Mouse (Mus musculus): ENCODE data around the gene Blm. TPM values are rescaled to one million over a fixed set of nuclear protein-coding genes. Genes with fewer than 3 reads are reported as not detected.
"Not testable (repeated sequence)": the region's sequence is repeated elsewhere in the genome, so short reads cannot be mapped to it uniquely, and the experiment has no call there.

The Blm gene
- polyA plus RNA-seq, 1 experiment: 0.75 TPM

DNA sequence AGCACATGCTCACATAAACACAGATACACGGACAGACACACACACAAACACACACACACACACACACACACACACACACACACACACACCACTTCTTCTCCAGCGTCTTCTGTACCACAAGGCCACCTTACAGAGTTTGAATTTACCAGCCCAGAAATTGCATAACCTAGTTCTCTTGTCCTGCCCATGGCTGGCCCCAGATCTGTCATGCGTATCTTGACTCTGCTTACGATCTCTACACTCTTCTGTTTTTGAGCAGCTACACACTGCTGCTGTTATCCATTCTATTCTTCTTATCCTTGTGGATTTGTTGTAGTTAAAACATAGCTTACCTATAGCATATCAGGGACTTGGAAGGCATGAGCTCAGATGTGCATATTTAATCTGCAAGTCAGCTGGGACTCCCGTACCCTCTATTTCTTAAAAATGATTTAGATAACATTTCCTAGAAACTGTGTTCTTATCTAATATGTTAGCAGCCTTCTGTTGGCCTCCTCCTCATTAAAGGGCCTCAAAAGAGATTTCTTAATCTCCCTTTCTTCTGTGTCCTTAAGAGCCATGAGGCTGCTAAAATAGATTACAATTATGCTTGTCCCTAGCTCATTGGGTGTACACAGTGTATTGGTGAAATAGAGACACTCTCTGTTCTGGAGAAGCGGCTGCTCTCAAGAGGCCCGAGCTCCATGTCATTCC, 7.4 kb upstream of the Blm start:
- Histone ChIP-seq H3K4me1 (ENCODE audit: control insufficient read depth, insufficient read depth, low read length) (no peaks in the 10 kb centered on the region), H3K4me3 (replicated peaks; ENCODE audit: extremely low read depth, low read depth, low read length) (no peak overlapping the region)
- TF ChIP-seq POLR2A (IDR thresholded peaks at IDR 0.05; ENCODE audit: borderline replicate concordance, extremely low read depth, low read depth, low read length): no peak
- TF ChIP-seq CTCF (IDR thresholded peaks at IDR 0.05; ENCODE audit: insufficient read depth, low read length): no peak
- no peak for DNase-seq
- WGBS: 70% methylated on average over 7 of the region's 7 CpGs

DNA sequence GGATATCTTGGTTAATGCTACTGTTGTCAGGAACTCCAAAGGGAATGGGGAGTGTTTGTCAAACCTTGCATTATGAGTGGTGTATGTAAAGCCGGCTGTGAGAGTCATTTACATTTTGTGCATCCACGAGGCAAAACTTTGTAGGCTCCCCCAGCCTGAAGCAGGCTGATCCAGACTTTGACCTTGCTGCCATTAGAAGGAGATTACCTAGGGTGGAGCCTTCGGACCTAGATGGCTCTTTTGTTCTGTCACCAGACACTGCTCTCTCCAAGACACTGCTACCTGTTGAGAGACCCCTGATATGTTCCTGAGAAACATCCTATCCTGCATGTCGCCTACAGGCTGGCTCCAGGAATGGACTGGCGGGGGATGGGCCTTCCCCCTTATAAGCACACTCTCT, 4.7 kb upstream of the Blm start:
- no peak overlapping the region for H3K4me3 ChIP-seq (replicated peaks; ENCODE audit: extremely low read depth, low read depth, low read length)
- TF ChIP-seq CTCF (IDR thresholded peaks at IDR 0.05; ENCODE audit: insufficient read depth, low read length) (no peak), POLR2A (IDR thresholded peaks at IDR 0.05; ENCODE audit: borderline replicate concordance, extremely low read depth, low read depth, low read length) (no peak)
- WGBS: 63% methylated on average over 5 of the region's 5 CpGs

GRCm38 (mm10) chr7:80534291-80535008, 469 bp downstream of the Blm start:
- DNase-seq: no peak
- 1% methylated on average over 32 of the region's 32 CpGs for WGBS
- peaks cover 2% of the 10 kb centered on the region for H3K4me1 ChIP-seq (ENCODE audit: control insufficient read depth, insufficient read depth, low read length)
- H3K4me3 ChIP-seq (replicated peaks; ENCODE audit: extremely low read depth, low read depth, low read length): peak overlapping the region; percentile 54
- TF ChIP-seq CTCF (IDR thresholded peaks at IDR 0.05; ENCODE audit: insufficient read depth, low read length) (no peak), POLR2A (IDR thresholded peaks at IDR 0.05; ENCODE audit: borderline replicate concordance, extremely low read depth, low read depth, low read length) (no peak)

More for the DNA sequence above, 4.7 kb upstream of the Blm start:
- DNase-seq: no peak
- no peaks in the 10 kb centered on the region; the same call in none of the 2 replicates for H3K4me1 ChIP-seq (ENCODE audit: control insufficient read depth, insufficient read depth, low read length)

GRCm38 (mm10) chr7:80531087-80531486, 3.8 kb downstream of the Blm start:
- DNase-seq: no peak
- H3K4me1 ChIP-seq (ENCODE audit: control insufficient read depth, insufficient read depth, low read length): peaks cover 2% of the 10 kb centered on the region
- TF ChIP-seq CTCF (IDR thresholded peaks at IDR 0.05; ENCODE audit: insufficient read depth, low read length) (no peak), POLR2A (IDR thresholded peaks at IDR 0.05; ENCODE audit: borderline replicate concordance, extremely low read depth, low read depth, low read length) (no peak)
- 78% methylated on average over 6 of the region's 6 CpGs for WGBS
- H3K4me3 ChIP-seq (replicated peaks; ENCODE audit: extremely low read depth, low read depth, low read length): no peak overlapping the region

DNA sequence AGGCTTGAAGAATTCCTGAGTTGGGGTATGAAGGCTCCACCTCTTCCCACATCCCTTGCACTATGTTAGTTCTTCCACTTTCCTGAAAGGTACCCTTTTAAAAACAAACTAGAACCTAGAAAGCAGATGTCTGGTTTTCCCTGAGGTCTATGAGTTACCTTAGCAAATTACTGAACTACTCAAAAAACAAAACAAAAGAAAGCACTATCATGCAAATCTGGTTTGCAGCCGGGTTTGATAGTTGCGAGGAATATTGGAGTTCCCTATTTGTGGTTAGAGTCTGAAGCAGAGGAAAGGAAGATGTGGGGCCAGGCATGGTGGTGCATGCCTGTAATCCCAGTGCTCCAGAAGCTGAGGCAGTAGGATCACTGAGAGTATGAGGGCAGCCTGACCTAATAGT, 4.3 kb downstream of the Blm start:
- WGBS: 77% methylated on average over 2 of the region's 2 CpGs

GRCm38 (mm10) chr7:80526698-80527097, 8.2 kb downstream of the Blm start:
- TF ChIP-seq CTCF (IDR thresholded peaks at IDR 0.05; ENCODE audit: insufficient read depth, low read length) (no peak), POLR2A (IDR thresholded peaks at IDR 0.05; ENCODE audit: borderline replicate concordance, extremely low read depth, low read depth, low read length) (no peak)

More for the DNA sequence above, 4.3 kb downstream of the Blm start:
- DNase-seq: no peak
- TF ChIP-seq CTCF (IDR thresholded peaks at IDR 0.05; ENCODE audit: insufficient read depth, low read length) (no peak), POLR2A (IDR thresholded peaks at IDR 0.05; ENCODE audit: borderline replicate concordance, extremely low read depth, low read depth, low read length) (no peak)
- Histone ChIP-seq H3K4me1 (ENCODE audit: control insufficient read depth, insufficient read depth, low read length) (peaks cover 2% of the 10 kb centered on the region), H3K4me3 (replicated peaks; ENCODE audit: extremely low read depth, low read depth, low read length) (no peak overlapping the region)

DNA sequence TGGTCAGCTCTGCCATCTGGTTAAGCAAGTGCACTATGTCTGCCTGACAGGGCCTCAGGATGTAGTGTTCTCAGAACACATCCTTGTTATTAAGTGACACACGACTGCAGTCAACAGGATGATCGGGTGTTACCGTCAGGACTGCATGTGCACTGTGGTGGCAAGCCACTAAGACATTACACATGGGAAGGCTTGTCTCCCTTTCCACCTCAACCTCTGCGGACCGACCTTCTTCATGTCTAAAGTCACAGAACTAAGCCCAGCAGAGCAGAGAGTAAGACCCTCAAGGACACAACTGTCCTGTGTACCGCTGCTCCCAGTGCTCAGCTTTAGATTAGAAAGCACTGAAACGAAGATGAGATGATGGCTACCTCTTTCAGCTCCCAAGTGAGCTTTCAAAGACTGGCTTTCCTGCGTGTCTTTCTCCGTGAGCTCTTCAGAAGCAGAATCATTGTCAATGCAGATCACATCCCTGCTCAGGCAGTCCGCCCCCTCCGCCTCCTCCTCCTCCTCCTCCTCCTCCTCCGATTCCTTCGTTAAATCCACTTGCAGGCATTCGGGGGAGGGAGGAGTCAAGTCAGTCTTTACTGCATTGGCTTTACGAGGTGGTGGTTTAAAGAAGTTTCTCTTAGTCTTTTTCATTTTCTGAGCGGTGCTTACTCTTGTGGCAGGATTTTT, 22.4 kb downstream of the Blm start:
- TF ChIP-seq CTCF (IDR thresholded peaks at IDR 0.05; ENCODE audit: insufficient read depth, low read length) (no peak), POLR2A (IDR thresholded peaks at IDR 0.05; ENCODE audit: borderline replicate concordance, extremely low read depth, low read depth, low read length) (no peak)
- WGBS: 89% methylated on average over 16 of the region's 16 CpGs
- no peaks in the 10 kb centered on the region for H3K4me1 ChIP-seq (ENCODE audit: control insufficient read depth, insufficient read depth, low read length)

More at GRCm38 (mm10) chr7:80526698-80527097, 8.2 kb downstream of the Blm start:
- DNase-seq: no peak
- 70% methylated on average over 6 of the region's 6 CpGs for WGBS
- Histone ChIP-seq H3K4me1 (ENCODE audit: control insufficient read depth, insufficient read depth, low read length) (no peaks in the 10 kb centered on the region), H3K4me3 (replicated peaks; ENCODE audit: extremely low read depth, low read depth, low read length) (no peak overlapping the region)

DNA sequence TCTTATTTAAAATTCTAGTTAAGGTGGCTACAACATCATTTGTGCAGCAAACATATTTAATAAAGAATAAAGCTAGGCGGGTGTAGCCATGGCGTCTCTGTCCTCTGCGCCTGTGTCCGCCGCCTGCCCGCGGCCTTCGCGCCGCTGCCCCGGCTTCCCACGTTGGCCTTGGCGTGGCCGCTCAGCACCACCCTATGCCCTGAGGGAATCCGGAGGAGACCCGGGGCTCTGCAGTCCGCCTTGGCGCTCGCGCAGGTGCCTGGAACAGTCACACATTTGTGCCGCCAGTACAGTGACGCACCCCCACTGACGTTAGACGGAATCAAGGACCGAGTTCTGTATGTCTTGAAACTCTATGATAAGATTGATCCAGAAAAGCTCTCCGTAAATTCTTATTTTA, 27.2 kb downstream of the Blm start:
- H3K4me1 ChIP-seq (ENCODE audit: control insufficient read depth, insufficient read depth, low read length); H3K4me3 ChIP-seq (replicated peaks; ENCODE audit: extremely low read depth, low read depth, low read length); DNase-seq: not testable (repeated sequence)
- WGBS: 97% methylated on average over 25 of the region's 26 CpGs

More for the DNA sequence above, 22.4 kb downstream of the Blm start:
- no peak for DNase-seq
- no peak overlapping the region for H3K4me3 ChIP-seq (replicated peaks; ENCODE audit: extremely low read depth, low read depth, low read length)

- DNase-seq: no peak
- TF ChIP-seq POLR2A (IDR thresholded peaks at IDR 0.05; ENCODE audit: borderline replicate concordance, extremely low read depth, low read depth, low read length) (no peak), CTCF (IDR thresholded peaks at IDR 0.05; ENCODE audit: insufficient read depth, low read length) (no peak)
- Histone ChIP-seq H3K4me1 (ENCODE audit: control insufficient read depth, insufficient read depth, low read length) (no peaks in the 10 kb centered on the region; the same call in 1 of the 2 replicates), H3K4me3 (replicated peaks; ENCODE audit: extremely low read depth, low read depth, low read length) (no peak overlapping the region)
- WGBS: 69% methylated on average over 3 of the region's 3 CpGs
Observed at GRCm38 (mm10) chr7:80506007-80506406, 28.9 kb downstream of the Blm start.

All from lung, adult 2 months (tissue).